Mouse (Mus musculus) embryonic facial prominence, embryonic 12.5 days (tissue): Measurements from ENCODE around the gene Ndufv1. TPM values are rescaled to one million over a fixed set of nuclear protein-coding genes. Genes with fewer than 3 reads are reported as not detected.
"Not testable (repeated sequence)": the region's sequence is repeated elsewhere in the genome, so short reads cannot be mapped to it uniquely, and the experiment has no call there.

Experiments used
- ATAC-seq: fragments of 200-750 bp; cut with Nextera tagmentation; 2 replicates; pipeline ENCODE4 v1.8.0; 2017; ENCODE audit not compliant: insufficient number of reproducible peaks, insufficient read depth, low FRiP score, low TSS enrichment
- H3K27ac ChIP-seq: fragments of 300-500 bp; sonication (generic); 2 replicates; pipeline ENCODE4 v1.5.1; 2016; ENCODE audit warnings: mild to moderate bottlenecking
- H3K27me3 ChIP-seq: fragments of 300-500 bp; sonication (generic); 2 replicates; pipeline ENCODE4 v1.6.1; 2016; ENCODE audit warnings: mild to moderate bottlenecking, moderate library complexity
- H3K36me3 ChIP-seq: fragments of 300-500 bp; sonication (generic); 2 replicates; pipeline ENCODE4 v1.6.1; 2016; ENCODE audit warnings: mild to moderate bottlenecking
- H3K4me1 ChIP-seq: fragments of 300-500 bp; sonication (generic); 2 replicates; pipeline ENCODE4 v1.6.1; 2016
- H3K4me2 ChIP-seq: fragments of 300-500 bp; sonication (generic); replicated peaks from 2 replicates; pipeline ENCODE4 v1.6.1; 2016; ENCODE audit warnings: mild to moderate bottlenecking, moderate library complexity
- H3K4me3 ChIP-seq: fragments of 300-500 bp; sonication (generic); 2 replicates; pipeline ENCODE4 v1.5.1; 2016; ENCODE audit warnings: mild to moderate bottlenecking
- H3K9ac ChIP-seq: fragments of 300-500 bp; sonication (generic); 2 replicates; pipeline ENCODE4 v1.6.1; 2016; ENCODE audit warnings: mild to moderate bottlenecking, moderate library complexity
- H3K9me3 ChIP-seq: fragments of 300-500 bp; sonication (generic); 2 replicates; pipeline ENCODE4 v1.6.1; 2016; ENCODE audit warnings: mild to moderate bottlenecking, moderate library complexity
- WGBS: fragments of 180-500 bp; shearing (Covaris S2); methylation state at CpG from one replicate; pipeline ENCODE4 v1.1.7; 2016; 5-methylcytosine and 5-hydroxymethylcytosine counted together
- polyA plus RNA-seq: library from polyadenylated mRNA; unstranded; fragments of >200 nt; fragmentation: Nextera tagmentation; extraction: Ambion mirVana; gene quantifications from 2 replicates; pipeline ENCODE4 v1.2.1, GENCODE M21; 2016

Ndufv1 gene
- polyA plus RNA-seq, 1 experiment from 2014 or later = 201 TPM

DNA sequence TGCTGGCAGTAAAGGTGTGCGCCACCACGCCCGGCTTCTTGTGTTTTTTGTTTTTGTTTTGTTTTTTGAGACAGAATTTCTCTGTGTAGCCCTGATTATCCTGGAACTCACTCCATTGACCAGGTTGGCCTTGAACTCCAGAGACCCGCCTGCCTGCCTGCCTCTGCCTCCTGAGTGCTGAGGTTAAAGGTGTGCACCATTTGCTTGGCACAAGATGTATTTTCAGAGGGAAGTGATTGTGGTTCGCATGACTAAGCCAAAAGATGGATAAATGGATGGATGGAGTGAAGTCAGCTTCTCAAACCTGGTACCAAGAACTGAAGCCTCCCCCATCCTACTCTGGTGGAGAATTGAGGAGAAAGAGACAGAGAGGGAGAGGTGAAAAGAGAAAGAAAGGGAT lies 42.0 kb upstream of the Ndufv1 start:
- Histone ChIP-seq H3K36me3 (no peaks in the 10 kb centered on the region), H3K9me3 (0 out of 2 replicates have a peak, but pooled peaks cover 3% of the 10 kb centered on the region), H3K27ac (no peak overlapping the region), H3K9ac (no peak overlapping the region), H3K27me3 (no peaks in the 10 kb centered on the region), H3K4me2 (no peak overlapping the region), H3K4me3 (no peak overlapping the region), H3K4me1 (0 out of 2 replicates have a peak, but pooled peaks cover 3% of the 10 kb centered on the region)
- no peak for ATAC-seq
- WGBS = 81% methylated on average over 5 of the region's 5 CpGs

DNA sequence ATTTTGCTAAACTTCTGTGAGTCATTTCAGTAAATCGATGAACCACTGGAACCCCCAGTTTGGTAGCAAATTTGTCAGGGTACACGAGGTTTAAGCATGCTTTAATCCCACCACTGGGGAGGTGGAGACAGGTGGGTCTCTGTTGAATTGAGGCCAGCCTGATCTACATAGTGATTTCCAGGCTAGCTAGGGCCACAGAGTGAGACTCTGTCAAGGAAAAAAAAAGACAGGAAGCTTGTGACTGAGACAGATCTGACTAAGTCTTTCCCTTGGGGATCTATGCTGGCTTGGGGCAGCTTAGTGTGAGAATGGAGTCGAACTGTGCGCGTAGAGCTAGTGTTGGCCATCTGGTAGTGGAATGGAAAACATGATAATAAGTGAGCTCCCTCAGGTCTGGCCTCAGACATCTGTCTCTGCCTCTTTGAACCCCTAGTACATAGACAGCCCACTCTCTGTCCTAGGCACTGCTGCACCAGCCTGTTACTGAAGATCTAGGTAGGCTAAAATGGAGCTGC lies 40.0 kb upstream of the Ndufv1 start:
- H3K9me3 ChIP-seq = 0 out of 2 replicates have a peak, but pooled peaks cover 3% of the 10 kb centered on the region
- no peak overlapping the region for H3K9ac ChIP-seq
- WGBS = 77% methylated on average over 5 of the region's 5 CpGs
- H3K4me3 ChIP-seq = no peak overlapping the region
- H3K4me1 ChIP-seq = 0 out of 2 replicates have a peak, but pooled peaks cover 3% of the 10 kb centered on the region
- no peak overlapping the region for H3K4me2 ChIP-seq
- H3K27me3 ChIP-seq = no peaks in the 10 kb centered on the region
- no peak overlapping the region for H3K27ac ChIP-seq
- no peaks in the 10 kb centered on the region for H3K36me3 ChIP-seq
- ATAC-seq = no peak

DNA sequence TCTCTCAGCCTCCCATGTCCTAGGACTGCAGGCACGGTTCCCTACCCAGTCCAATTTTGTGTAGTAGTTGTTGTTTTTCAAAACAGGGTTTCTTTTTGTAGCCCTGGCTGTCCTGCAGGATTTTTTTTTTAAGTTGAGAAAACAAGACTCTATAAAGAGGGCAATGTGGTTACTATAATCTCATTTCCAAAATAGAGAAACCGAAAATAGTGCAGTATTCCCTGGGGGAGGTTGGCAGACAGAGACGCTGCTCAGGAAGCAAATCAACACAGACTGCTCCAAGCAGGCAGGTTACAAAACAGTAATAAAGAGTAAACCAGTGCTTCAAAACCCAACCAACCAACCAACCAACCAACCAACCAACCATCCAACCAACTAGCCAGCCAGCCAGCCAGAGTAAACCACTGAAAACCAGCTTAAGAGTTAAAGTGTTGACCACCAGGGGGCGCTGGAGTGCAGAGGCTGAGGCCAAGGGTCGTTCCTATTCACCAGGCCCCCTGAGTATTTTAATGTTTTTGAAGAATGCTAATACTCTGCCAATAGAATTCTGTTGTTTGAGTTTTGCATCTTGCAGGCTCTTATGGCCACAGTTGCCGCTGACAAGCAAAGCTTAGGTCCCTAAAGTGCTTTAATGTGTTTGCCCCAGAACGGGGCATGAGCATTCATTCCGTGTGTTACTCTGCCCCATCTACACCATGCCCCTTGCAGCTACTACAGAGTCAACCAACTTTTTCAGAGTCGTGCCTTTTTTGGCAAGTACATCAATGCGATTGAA lies 39.3 kb upstream of the Ndufv1 start:
- Histone ChIP-seq H3K9me3 (0 out of 2 replicates have a peak, but pooled peaks cover 3% of the 10 kb centered on the region), H3K4me3 (no peak overlapping the region), H3K27ac (no peak overlapping the region), H3K36me3 (no peaks in the 10 kb centered on the region), H3K9ac (no peak overlapping the region), H3K4me2 (no peak overlapping the region), H3K4me1 (0 out of 2 replicates have a peak, but pooled peaks cover 3% of the 10 kb centered on the region), H3K27me3 (no peaks in the 10 kb centered on the region)
- 50% methylated on average over 10 of the region's 10 CpGs for WGBS
- ATAC-seq = no peak

DNA sequence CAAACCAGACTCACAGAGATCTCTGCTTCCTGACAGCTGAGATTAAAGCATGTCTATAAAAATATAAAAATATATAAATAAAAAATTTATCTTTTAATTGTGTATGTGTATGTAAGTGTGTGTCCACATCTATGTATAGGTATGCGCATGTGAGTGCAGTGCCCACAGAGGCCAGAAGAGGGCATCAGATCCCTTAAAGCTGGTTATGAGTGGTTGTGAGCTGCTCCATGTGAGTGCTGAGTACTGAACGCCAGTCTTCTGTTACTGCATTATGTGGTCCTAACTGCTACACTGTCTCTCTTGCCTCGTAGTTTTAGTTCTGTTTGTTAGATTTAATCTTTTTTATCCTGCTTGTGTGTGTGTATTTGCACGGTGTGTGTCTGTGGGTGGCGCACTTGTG lies 38.4 kb upstream of the Ndufv1 start:
- Histone ChIP-seq H3K4me2 (no peak overlapping the region), H3K4me3 (no peak overlapping the region), H3K36me3 (no peaks in the 10 kb centered on the region), H3K27ac (no peak overlapping the region), H3K27me3 (no peaks in the 10 kb centered on the region), H3K9ac (no peak overlapping the region), H3K9me3 (0 out of 2 replicates have a peak, but pooled peaks cover 3% of the 10 kb centered on the region), H3K4me1 (0 out of 2 replicates have a peak, but pooled peaks cover 3% of the 10 kb centered on the region)
- ATAC-seq = no peak
- 92% methylated on average over 5 of the region's 5 CpGs for WGBS

DNA sequence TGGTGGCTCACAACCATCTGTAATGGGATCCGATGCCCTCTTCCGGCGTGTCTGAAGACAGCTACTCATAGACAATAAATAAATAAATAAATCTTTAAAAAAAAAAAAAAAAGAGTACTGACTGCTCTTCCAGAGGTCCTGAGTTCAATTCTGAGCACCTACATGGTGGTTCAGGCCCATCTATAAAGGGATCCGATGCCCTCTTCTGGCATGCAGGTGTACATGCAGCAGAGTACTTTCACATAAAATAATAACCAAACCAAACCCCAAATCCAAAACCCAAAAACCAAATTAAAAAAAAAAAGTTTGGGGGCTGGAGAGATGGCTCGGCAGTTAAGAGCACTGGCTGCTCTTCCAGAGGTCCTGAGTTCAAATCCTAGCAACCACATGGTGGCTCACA lies 36.5 kb upstream of the Ndufv1 start:
- H3K27ac ChIP-seq, H3K4me1 ChIP-seq, H3K36me3 ChIP-seq, H3K9me3 ChIP-seq, H3K4me2 ChIP-seq, ATAC-seq, H3K4me3 ChIP-seq, H3K9ac ChIP-seq, H3K27me3 ChIP-seq: not testable (repeated sequence)
- WGBS = 90% methylated on average over 5 of the region's 5 CpGs

DNA sequence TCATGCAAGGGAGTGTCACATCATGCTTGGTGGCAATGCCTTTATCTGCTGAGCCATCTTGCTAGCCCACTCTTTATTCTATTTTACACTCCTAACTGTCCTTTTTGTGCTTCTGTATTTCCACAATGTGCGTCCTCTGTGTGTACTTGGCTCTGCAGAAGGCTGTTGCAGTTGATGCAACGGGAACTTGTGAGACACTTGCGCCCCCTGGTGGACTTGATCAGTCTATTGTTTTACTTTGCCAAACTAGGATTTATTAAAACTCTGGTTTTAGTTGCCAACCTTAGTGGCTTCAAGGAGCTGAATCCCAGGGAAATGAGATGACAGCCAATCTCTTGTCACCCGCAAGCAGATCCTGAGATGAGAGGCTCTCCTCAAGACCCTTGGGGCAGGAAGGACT lies 35.3 kb upstream of the Ndufv1 start:
- Histone ChIP-seq H3K9ac (no peak overlapping the region), H3K4me1 (0 out of 2 replicates have a peak, but pooled peaks cover 2% of the 10 kb centered on the region), H3K4me2 (no peak overlapping the region), H3K27me3 (no peaks in the 10 kb centered on the region), H3K9me3 (0 out of 2 replicates have a peak, but pooled peaks cover 3% of the 10 kb centered on the region), H3K4me3 (no peak overlapping the region), H3K36me3 (no peaks in the 10 kb centered on the region), H3K27ac (no peak overlapping the region)
- ATAC-seq = no peak
- 14% methylated on average over 4 of the region's 4 CpGs for WGBS

DNA sequence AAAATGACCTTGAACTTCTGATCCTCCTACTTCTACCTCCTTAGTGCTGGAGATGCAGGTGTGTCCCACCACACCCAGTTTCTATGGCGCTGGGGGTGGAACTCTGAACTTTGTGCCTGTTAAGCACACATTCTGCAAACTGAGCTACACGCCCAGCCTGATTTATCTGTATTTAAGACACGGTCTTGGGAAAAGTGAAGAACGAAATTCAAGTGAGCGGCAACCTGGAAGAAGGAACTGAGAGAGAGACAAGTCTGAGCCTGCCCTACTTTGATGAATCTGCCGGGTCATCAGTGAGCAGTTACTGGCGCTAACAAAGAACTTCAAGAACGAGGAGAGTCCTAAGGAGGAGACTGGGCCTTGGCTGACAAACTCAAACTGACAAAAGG lies 34.3 kb upstream of the Ndufv1 start:
- H3K27ac ChIP-seq = no peak overlapping the region
- H3K9ac ChIP-seq = no peak overlapping the region
- 0 out of 2 replicates have a peak, but pooled peaks cover 3% of the 10 kb centered on the region for H3K9me3 ChIP-seq
- 82% methylated on average over 8 of the region's 8 CpGs for WGBS
- no peak for ATAC-seq
- H3K4me2 ChIP-seq = no peak overlapping the region
- H3K27me3 ChIP-seq = no peaks in the 10 kb centered on the region
- H3K4me1 ChIP-seq = 0 out of 2 replicates have a peak, but pooled peaks cover 2% of the 10 kb centered on the region
- H3K4me3 ChIP-seq = no peak overlapping the region
- H3K36me3 ChIP-seq = no peaks in the 10 kb centered on the region

DNA sequence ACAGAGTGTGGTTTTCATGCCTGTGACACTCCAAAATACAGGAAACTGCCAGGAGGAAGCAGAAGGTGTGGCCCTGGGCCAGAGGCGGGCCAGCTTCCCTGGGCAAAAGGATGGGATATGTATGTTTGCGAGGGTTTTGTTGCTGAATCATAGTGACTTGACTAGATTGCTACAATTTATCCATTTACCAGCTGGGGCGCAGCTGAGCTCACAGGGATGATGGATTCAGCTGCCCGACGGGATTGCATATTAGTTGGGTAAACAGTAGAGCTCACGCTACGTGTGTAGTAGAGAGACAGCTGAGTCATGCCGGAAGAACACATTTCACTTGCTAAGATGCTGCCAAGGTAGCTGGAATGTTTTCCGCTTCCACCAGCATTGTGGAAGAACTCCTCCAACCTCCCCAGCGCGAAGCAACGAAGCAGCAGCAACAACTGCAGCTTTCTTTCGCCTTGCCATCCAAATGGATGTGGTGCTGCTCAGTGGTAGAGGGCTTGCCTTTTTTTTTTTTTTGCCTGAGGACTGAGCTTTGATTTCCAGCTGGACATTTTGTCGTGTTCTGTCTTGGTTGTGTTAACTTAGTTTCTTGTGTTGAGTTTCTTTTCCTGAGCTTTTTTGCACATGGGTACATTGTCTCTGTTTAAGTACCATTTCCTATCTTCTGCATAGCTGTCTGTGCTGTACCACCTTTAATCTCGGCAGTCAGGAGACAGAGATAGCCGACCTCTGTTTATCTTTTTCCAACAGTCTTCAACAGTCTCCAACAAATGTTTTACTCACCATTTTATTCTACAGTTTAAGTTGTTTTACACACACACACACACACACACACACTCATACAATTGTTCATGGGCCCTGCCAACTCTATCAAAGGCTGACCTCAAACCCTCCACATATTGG lies 33.6 kb upstream of the Ndufv1 start, which contains the start of gene Gstp2:
Gene Gstp2, minus strand, starts transcription at position 58 of the 900 bp plus-strand sequence.
- Histone ChIP-seq H3K4me1 (0 out of 2 replicates have a peak, but pooled peaks cover 2% of the 10 kb centered on the region), H3K9ac (no peak within 1 kb of the TSS; the same call in 1 of the 2 replicates), H3K27me3 (no peaks in the 10 kb centered on the region), H3K9me3 (0 out of 2 replicates have a peak, but pooled peaks cover 3% of the 10 kb centered on the region), H3K27ac (no peak within 1 kb of the TSS), H3K36me3 (no peaks in the 10 kb centered on the region), H3K4me3 (no peak within 1 kb of the TSS), H3K4me2 (0 out of 2 replicates have a peak within 1 kb of the TSS, but pooled peaks have one; percentile 19)
- 55% methylated on average over 16 of the region's 16 CpGs for WGBS
- no peak for ATAC-seq

DNA sequence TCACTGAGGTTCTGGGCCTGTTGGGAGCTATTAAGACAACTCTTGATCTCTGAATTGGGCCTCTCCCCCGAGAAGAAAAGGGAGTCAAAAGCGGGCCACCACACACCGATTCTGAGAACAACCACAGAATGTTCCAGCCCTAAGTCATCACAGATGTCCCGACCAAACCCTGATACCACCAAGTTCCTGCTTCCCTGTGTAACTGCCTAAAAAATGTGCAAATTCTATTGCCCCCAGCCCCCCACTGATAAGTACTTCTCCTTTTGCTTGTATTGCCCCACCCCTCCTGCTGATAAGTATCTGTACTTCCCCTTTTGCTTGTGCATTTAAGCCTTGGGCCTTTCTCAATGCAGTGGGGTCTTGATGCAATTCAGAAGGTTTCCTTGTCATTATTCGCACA lies 31.5 kb upstream of the Ndufv1 start:
- 78% methylated on average over 5 of the region's 5 CpGs for WGBS
- not testable (repeated sequence) for H3K4me1 ChIP-seq, ATAC-seq, H3K27ac ChIP-seq, H3K36me3 ChIP-seq, H3K27me3 ChIP-seq, H3K4me3 ChIP-seq, H3K9ac ChIP-seq, H3K9me3 ChIP-seq, H3K4me2 ChIP-seq

DNA sequence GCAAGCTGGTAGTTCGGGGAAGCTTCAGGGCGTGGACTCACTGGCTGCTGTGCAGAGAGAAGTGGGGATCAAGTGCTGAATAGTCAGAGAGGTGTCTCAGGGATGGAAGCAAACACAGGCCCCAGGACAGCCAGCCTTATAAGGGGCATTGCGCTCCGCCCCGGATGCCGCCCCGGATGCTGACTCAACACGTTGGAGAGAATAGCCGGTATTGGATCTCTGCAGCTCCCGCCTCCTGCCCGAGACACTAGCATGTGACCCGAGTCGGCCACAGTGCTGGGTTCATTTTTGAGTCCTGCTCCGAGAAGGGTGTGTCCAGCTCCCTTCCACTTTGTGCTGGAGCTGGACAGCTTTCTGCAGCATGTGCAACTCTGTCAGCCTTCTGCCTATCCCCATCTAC lies 29.5 kb upstream of the Ndufv1 start:
- Histone ChIP-seq H3K9me3 (no peaks in the 10 kb centered on the region), H3K36me3 (no peaks in the 10 kb centered on the region), H3K4me1 (0 out of 2 replicates have a peak, but pooled peaks cover 2% of the 10 kb centered on the region), H3K4me3 (no peak overlapping the region), H3K9ac (no peak overlapping the region), H3K4me2 (no peak overlapping the region), H3K27ac (no peak overlapping the region), H3K27me3 (no peaks in the 10 kb centered on the region)
- WGBS = 79% methylated on average over 14 of the region's 14 CpGs
- no peak for ATAC-seq

DNA sequence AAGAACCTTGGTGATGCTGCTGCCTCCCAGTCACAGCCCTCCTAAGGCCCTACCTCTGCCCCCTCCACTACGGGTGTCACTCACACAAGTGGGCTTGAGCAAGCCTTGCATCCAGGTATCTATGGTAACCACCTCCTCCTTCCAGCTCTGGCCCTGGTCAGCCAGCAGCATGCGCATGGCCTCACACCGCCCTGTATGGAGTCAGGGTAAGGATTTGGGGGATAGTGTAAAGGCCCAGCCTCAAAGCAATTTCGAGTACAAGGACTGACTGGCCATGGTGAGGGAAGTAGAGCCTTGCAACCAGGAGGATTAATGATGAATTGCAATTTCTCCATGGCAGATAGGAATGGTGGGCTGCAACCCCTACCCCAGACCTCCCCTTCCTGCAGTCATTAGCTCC lies 28.9 kb upstream of the Ndufv1 start:
- H3K4me1 ChIP-seq, H3K4me3 ChIP-seq, H3K27ac ChIP-seq, H3K4me2 ChIP-seq, H3K27me3 ChIP-seq, H3K9me3 ChIP-seq, ATAC-seq, H3K36me3 ChIP-seq, H3K9ac ChIP-seq: not testable (repeated sequence)
- 83% methylated on average over 3 of the region's 4 CpGs for WGBS
